Mouse (Mus musculus): ENCODE results near the gene Lrrc8b. TPM values are rescaled to one million over a fixed set of nuclear protein-coding genes. Genes with fewer than 3 reads are reported as not detected.

The Lrrc8b gene
- polyA plus RNA-seq, 1 experiment from 2014 or later = 7.5 TPM

DNA sequence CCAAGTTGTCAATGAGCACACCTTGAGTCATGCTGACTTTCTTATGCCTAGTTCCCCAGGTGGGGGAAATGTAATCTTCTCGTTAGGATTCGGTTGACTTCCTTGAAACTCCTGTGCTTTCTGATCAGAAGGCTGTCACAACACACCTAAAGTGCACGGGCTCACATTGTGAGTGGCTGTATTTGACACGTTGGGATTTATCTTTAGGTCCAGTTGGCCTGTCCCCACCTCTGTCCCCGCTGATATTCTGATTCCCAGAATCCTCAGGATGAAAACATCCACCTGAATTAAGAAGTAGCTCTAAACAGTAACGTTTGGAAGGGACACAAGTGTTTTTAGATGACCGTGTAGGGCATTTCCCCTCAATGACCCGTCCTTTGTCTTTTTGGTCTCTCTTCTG, 1.6 kb downstream of the Lrrc8b start:
- no peak overlapping the region for H3K4me2 ChIP-seq (replicated peaks; ENCODE audit: low read depth, low read length)

DNA sequence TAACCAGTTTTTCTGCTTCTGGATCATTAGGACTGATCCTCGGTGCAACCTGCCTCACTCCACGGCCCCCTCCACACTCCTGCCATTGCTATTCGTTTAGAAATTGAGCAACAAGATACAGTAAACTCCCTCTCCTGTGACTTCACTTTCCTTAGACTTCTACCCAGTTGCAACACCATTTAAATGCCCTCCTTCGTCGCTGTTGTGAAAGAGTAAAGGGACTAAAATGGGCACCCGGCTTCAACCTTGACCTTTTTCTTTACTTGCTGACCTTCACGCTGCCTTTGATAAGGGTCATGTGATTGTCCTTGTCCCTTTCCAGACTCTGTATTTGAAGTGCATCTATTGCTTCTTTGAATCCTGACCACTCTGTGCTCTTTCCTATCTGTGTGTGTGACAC, 2.8 kb downstream of the Lrrc8b start:
- no peak for ATAC-seq

More for the DNA sequence above, 1.6 kb downstream of the Lrrc8b start:
- Histone ChIP-seq H3K9me3 (ENCODE audit: low read length) (no peaks in the 10 kb centered on the region), H3K36me3 (ENCODE audit: insufficient read depth, low read length) (no peaks in the 10 kb centered on the region), H3K9ac (replicated peaks; ENCODE audit: low read depth) (no peak overlapping the region), H3K4me3 (ENCODE audit: low read depth, low read length) (no peak overlapping the region), H3K4me1 (ENCODE audit: insufficient read depth, low read depth, low read length) (no peaks in the 10 kb centered on the region), H3K27ac (ENCODE audit: low read length) (no peak overlapping the region), H3K27me3 (replicated peaks; ENCODE audit: insufficient read depth, low read length) (no peaks in the 10 kb centered on the region)
- WGBS = 73% methylated on average over 8 of the region's 8 CpGs
- TF ChIP-seq CTCF (IDR thresholded peaks at IDR 0.05) (no peak), EP300 (IDR thresholded peaks at IDR 0.05) (no peak)
- no peak for ATAC-seq
- no peak for DNase-seq (ENCODE audit: low spot score)

DNA sequence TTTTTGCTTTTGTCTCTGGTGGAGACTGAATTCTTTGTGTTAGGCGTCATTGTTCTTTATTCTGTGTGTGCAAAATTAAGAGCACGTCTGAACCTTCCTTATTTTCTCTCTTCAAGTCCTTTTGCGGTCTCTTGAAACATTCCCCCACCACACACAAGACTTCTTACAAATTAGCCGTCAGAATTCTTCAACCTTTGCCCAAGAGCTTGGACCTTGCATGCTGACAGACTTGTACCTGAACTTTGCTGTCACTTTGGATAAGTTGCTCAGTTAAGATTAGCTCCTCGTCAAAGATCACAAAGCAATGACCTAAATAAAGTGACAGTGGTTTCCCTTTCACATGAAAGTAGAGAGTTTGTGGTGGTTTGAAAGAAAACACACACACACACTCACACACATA, 3.3 kb downstream of the Lrrc8b start:
- Histone ChIP-seq H3K4me2 (replicated peaks; ENCODE audit: low read depth, low read length) (no peak overlapping the region), H3K36me3 (ENCODE audit: insufficient read depth, low read length) (no peaks in the 10 kb centered on the region)

More for the DNA sequence above, 2.8 kb downstream of the Lrrc8b start:
- no peaks in the 10 kb centered on the region for H3K27me3 ChIP-seq (replicated peaks; ENCODE audit: insufficient read depth, low read length)
- no peaks in the 10 kb centered on the region for H3K4me1 ChIP-seq (ENCODE audit: insufficient read depth, low read depth, low read length)
- no peak overlapping the region for H3K4me3 ChIP-seq (ENCODE audit: low read depth, low read length)
- no peak overlapping the region for H3K9ac ChIP-seq (replicated peaks; ENCODE audit: low read depth)
- no peak overlapping the region for H3K4me2 ChIP-seq (replicated peaks; ENCODE audit: low read depth, low read length)
- H3K27ac ChIP-seq (ENCODE audit: low read length) = no peak overlapping the region
- WGBS = 68% methylated on average over 7 of the region's 7 CpGs
- DNase-seq (ENCODE audit: low spot score) = peak; percentile 37
- H3K36me3 ChIP-seq (ENCODE audit: insufficient read depth, low read length) = no peaks in the 10 kb centered on the region
- H3K9me3 ChIP-seq (ENCODE audit: low read length) = no peaks in the 10 kb centered on the region
- TF ChIP-seq EP300 (IDR thresholded peaks at IDR 0.05) = no peak
- TF ChIP-seq CTCF (IDR thresholded peaks at IDR 0.05) = no peak

DNA sequence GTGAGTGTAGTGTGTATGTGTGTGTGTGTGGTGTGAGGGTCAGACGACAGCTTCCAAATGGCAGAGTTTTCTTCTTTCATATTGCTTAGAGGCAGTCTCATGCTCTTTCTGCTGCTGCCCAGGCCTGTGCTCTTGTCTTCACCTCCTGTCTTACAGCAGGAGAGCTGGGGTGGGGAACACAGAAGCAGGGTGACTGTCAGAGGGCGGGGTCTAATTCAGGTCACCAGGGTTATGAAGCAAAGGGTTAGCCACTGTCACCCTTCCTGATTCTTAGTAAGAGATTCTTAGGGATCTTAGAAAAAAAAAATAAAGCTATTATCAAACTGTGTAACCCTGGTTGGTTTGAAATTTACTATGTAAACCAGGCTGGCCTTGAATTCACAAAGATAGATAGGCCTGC, 10.0 kb downstream of the Lrrc8b start:
- H3K4me1 ChIP-seq (ENCODE audit: insufficient read depth, low read depth, low read length) = no peaks in the 10 kb centered on the region
- no peak for ATAC-seq
- 93% methylated on average over 2 of the region's 2 CpGs for WGBS
- H3K9me3 ChIP-seq (ENCODE audit: low read length) = no peaks in the 10 kb centered on the region
- H3K27me3 ChIP-seq (replicated peaks; ENCODE audit: insufficient read depth, low read length) = no peaks in the 10 kb centered on the region
- TF ChIP-seq CTCF (IDR thresholded peaks at IDR 0.05) (no peak), EP300 (IDR thresholded peaks at IDR 0.05) (no peak)
- no peak overlapping the region for H3K4me2 ChIP-seq (replicated peaks; ENCODE audit: low read depth, low read length)
- no peak overlapping the region for H3K4me3 ChIP-seq (ENCODE audit: low read depth, low read length)
- no peaks in the 10 kb centered on the region for H3K36me3 ChIP-seq (ENCODE audit: insufficient read depth, low read length)
- no peak overlapping the region for H3K27ac ChIP-seq (ENCODE audit: low read length)
- DNase-seq (ENCODE audit: low spot score) = no peak
- no peak overlapping the region for H3K9ac ChIP-seq (replicated peaks; ENCODE audit: low read depth)

More for the DNA sequence above, 3.3 kb downstream of the Lrrc8b start:
- H3K27ac ChIP-seq (ENCODE audit: low read length) = no peak overlapping the region
- ATAC-seq (no peak), DNase-seq (ENCODE audit: low spot score) (no peak)
- WGBS = 80% methylated on average over 5 of the region's 5 CpGs
- TF ChIP-seq CTCF (IDR thresholded peaks at IDR 0.05) (no peak), EP300 (IDR thresholded peaks at IDR 0.05) (no peak)
- H3K4me3 ChIP-seq (ENCODE audit: low read depth, low read length) = no peak overlapping the region
- H3K9ac ChIP-seq (replicated peaks; ENCODE audit: low read depth) = no peak overlapping the region
- H3K4me1 ChIP-seq (ENCODE audit: insufficient read depth, low read depth, low read length) = no peaks in the 10 kb centered on the region
- H3K27me3 ChIP-seq (replicated peaks; ENCODE audit: insufficient read depth, low read length) = no peaks in the 10 kb centered on the region
- no peaks in the 10 kb centered on the region for H3K9me3 ChIP-seq (ENCODE audit: low read length)

DNA sequence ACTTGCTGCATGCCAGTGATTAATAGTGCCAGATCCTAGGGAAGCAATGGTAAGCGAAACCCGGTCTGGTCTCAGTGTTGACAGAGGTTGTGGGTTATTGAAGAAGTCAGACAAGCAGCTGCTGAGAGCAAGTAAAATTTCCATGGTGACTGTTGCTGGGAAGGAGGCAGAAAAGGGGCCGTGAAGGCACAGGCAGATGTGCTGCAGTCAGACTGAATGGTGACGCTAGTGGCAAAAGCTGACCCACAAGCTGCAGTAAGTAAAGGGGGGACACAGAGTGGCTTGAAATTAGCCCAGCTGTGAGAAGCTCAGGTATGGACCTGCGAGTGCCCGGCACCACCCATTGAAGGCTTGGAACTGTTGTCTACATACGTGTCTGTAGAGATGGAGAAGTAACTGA, 11.8 kb downstream of the Lrrc8b start:
- WGBS = 75% methylated on average over 7 of the region's 7 CpGs
- Histone ChIP-seq H3K4me3 (ENCODE audit: low read depth, low read length) (no peak overlapping the region), H3K36me3 (ENCODE audit: insufficient read depth, low read length) (no peaks in the 10 kb centered on the region), H3K27me3 (replicated peaks; ENCODE audit: insufficient read depth, low read length) (no peaks in the 10 kb centered on the region), H3K9me3 (ENCODE audit: low read length) (no peaks in the 10 kb centered on the region), H3K4me1 (ENCODE audit: insufficient read depth, low read depth, low read length) (no peaks in the 10 kb centered on the region), H3K4me2 (replicated peaks; ENCODE audit: low read depth, low read length) (no peak overlapping the region), H3K27ac (ENCODE audit: low read length) (no peak overlapping the region), H3K9ac (replicated peaks; ENCODE audit: low read depth) (no peak overlapping the region)
- DNase-seq (ENCODE audit: low spot score) (no peak), ATAC-seq (no peak)
- TF ChIP-seq EP300 (IDR thresholded peaks at IDR 0.05) (no peak), CTCF (IDR thresholded peaks at IDR 0.05) (no peak)

DNA sequence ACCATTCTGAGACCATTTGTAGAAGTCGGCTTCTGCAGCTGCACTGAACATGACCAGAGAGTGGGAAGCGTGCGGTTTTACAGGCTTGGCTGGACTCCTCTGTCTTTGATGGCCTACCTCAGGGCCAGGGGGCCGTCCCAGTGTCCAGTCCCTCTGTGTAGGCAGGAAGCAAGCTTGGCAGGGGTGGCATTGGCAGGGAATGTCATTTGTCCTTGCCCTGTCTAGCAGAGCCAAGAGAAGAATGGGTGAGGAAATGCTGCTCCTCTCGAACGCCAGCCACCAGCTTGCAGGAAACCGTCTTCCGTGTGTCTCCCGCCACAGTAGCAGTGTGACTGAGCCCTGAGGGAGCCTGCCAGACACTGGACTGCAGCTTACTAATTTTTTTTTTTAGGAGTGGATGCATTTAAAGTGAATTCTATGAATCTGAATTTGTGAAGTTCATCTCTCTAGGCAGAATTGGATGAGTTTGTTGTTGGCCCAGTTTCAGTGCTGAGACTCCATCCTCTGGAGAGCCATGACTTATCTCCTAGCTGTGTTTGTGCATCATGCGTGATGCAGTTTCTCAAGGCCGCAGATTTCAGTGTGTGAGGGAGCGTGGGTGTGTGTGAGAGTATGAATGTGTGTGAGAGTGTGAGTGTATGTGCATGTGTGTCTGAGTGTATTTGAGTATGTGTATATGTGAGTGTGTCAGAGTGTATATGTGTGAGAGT, 12.8 kb downstream of the Lrrc8b start:
- Histone ChIP-seq H3K9ac (replicated peaks; ENCODE audit: low read depth) (no peak overlapping the region), H3K27ac (ENCODE audit: low read length) (no peak overlapping the region), H3K4me1 (ENCODE audit: insufficient read depth, low read depth, low read length) (no peaks in the 10 kb centered on the region), H3K36me3 (ENCODE audit: insufficient read depth, low read length) (no peaks in the 10 kb centered on the region), H3K4me3 (ENCODE audit: low read depth, low read length) (no peak overlapping the region), H3K4me2 (replicated peaks; ENCODE audit: low read depth, low read length) (no peak overlapping the region), H3K27me3 (replicated peaks; ENCODE audit: insufficient read depth, low read length) (no peaks in the 10 kb centered on the region), H3K9me3 (ENCODE audit: low read length) (no peaks in the 10 kb centered on the region)
- 0 out of 2 replicates have a peak, but pooled peaks have one; percentile 35 for TF ChIP-seq EP300 (IDR thresholded peaks at IDR 0.05)
- TF ChIP-seq CTCF (IDR thresholded peaks at IDR 0.05) = no peak
- 46% methylated on average over 12 of the region's 12 CpGs for whole genome bisulfite sequencing
- DNase-seq (ENCODE audit: low spot score) (peak; percentile 58), ATAC-seq (peak; percentile 91)
